Mouse (Mus musculus) heart, embryonic 12.5 days (tissue): ENCODE data around the gene Lpar1. TPM values are rescaled to one million over a fixed set of nuclear protein-coding genes. Genes with fewer than 3 reads are reported as not detected.

Experiments
- ATAC-seq: fragments of 200-750 bp; cut with Nextera tagmentation; 2 replicates; pipeline ENCODE4 v1.8.0; 2017; ENCODE audit warnings: moderate TSS enrichment, moderate library complexity; ENCODE audit not compliant: insufficient number of reproducible peaks, low FRiP score
- H3K27ac ChIP-seq: fragments of 300-500 bp; sonication (generic); 2 replicates; pipeline ENCODE4 v1.5.1; 2016; ENCODE audit warnings: mild to moderate bottlenecking, moderate library complexity; ENCODE audit not compliant: poor library complexity, severe bottlenecking
- H3K27me3 ChIP-seq: fragments of 300-500 bp; sonication (generic); replicated peaks from 2 replicates; pipeline ENCODE4 v1.6.1; 2016; ENCODE audit warnings: mild to moderate bottlenecking, moderate library complexity
- H3K36me3 ChIP-seq: fragments of 300-500 bp; sonication (generic); 2 replicates; pipeline ENCODE4 v1.6.1; 2016; ENCODE audit warnings: mild to moderate bottlenecking, moderate library complexity
- H3K4me1 ChIP-seq: fragments of 300-500 bp; sonication (generic); replicated peaks from 2 replicates; pipeline ENCODE4 v1.6.1; 2016; ENCODE audit warnings: mild to moderate bottlenecking
- H3K4me2 ChIP-seq: fragments of 300-500 bp; sonication (generic); 2 replicates; pipeline ENCODE4 v1.6.1; 2016; ENCODE audit warnings: mild to moderate bottlenecking, moderate library complexity
- H3K4me3 ChIP-seq: fragments of 300-500 bp; sonication (generic); 2 replicates; pipeline ENCODE4 v1.5.1; 2016; ENCODE audit warnings: mild to moderate bottlenecking
- H3K9ac ChIP-seq: fragments of 300-500 bp; sonication (generic); 2 replicates; pipeline ENCODE4 v1.6.1; 2016; ENCODE audit warnings: mild to moderate bottlenecking, moderate library complexity
- H3K9me3 ChIP-seq: fragments of 300-500 bp; sonication (generic); replicated peaks from 2 replicates; pipeline ENCODE4 v1.6.1; 2016; ENCODE audit warnings: mild to moderate bottlenecking, moderate library complexity
- WGBS: fragments of 180-500 bp; shearing (Covaris S2); methylation state at CpG from one replicate; pipeline ENCODE4 v1.1.7; 2016; 5-methylcytosine and 5-hydroxymethylcytosine counted together
- polyA plus RNA-seq: library from polyadenylated mRNA; unstranded; fragments of >200 nt; fragmentation: Nextera tagmentation; extraction: Ambion mirVana; gene quantifications from 2 replicates; pipeline ENCODE4 v1.2.1, GENCODE M21; 2016

Lpar1 gene
- polyA plus RNA-seq, 1 experiment from 2014 or later, result 14.8 TPM

DNA sequence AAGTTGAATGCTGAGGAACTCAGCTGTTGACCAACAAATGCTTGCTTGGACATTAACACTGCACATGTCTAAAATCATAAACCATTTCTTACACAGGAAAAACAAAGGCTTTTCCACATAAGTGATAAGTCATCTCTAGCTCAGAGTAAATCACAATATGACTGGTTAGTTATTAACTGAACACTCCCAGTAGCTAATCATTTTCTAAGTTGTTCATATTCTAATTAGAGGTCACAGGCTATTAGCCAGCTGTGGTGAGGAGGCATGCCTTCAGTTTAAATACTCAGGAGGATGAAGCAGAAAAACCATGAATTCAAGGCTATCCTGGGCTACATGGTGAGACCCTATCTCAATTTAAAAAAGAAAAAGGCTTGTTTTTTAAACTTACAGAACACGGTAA lies 75.1 kb downstream of the Lpar1 start:
- H3K9ac ChIP-seq, result no peak overlapping the region
- 97% methylated on average over 1 of the region's 1 CpGs for WGBS
- no peak overlapping the region for H3K4me3 ChIP-seq
- H3K36me3 ChIP-seq, result 0 out of 2 replicates have a peak, but pooled peaks cover 8% of the 10 kb centered on the region
- H3K27me3 ChIP-seq, result no peaks in the 10 kb centered on the region
- no peak for ATAC-seq
- no peak overlapping the region for H3K27ac ChIP-seq
- no peaks in the 10 kb centered on the region for H3K4me1 ChIP-seq
- H3K9me3 ChIP-seq, result no peaks in the 10 kb centered on the region
- H3K4me2 ChIP-seq, result no peak overlapping the region

DNA sequence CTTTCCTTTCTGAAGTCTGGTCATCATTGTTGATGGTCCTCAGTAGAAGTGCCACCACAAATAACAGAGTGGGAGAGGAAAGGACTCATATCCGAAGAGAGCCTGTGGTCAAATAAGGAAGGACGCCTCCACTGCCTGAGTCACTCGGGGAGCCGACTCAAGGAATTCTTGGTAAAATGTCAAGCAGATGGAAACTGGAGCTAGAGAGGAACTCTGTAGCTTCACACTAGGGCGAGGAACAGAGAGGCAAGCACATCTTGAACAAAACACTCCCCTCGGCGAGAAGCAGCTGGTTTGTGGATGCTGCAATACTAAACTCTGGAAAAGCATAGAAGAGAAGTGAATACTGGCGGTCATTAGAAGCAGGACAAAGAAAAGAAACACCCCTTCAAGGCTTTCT lies 76.0 kb downstream of the Lpar1 start:
- Histone ChIP-seq H3K4me3 (no peak overlapping the region), H3K27ac (no peak overlapping the region), H3K9me3 (no peaks in the 10 kb centered on the region), H3K9ac (no peak overlapping the region), H3K27me3 (no peaks in the 10 kb centered on the region), H3K36me3 (0 out of 2 replicates have a peak, but pooled peaks cover 1% of the 10 kb centered on the region), H3K4me1 (no peaks in the 10 kb centered on the region), H3K4me2 (no peak overlapping the region)
- ATAC-seq, result no peak
- WGBS, result 89% methylated on average over 8 of the region's 8 CpGs

- Histone ChIP-seq H3K27ac (no peak overlapping the region), H3K27me3 (no peaks in the 10 kb centered on the region), H3K4me2 (no peak overlapping the region), H3K9ac (no peak overlapping the region), H3K4me3 (no peak overlapping the region), H3K36me3 (no peaks in the 10 kb centered on the region), H3K9me3 (no peaks in the 10 kb centered on the region), H3K4me1 (no peaks in the 10 kb centered on the region)
- ATAC-seq, result no peak
- WGBS, result 71% methylated on average over 4 of the region's 4 CpGs
Measured at GRCm38 (mm10) chr4:58471203-58471910, 82.3 kb downstream of the Lpar1 start.

DNA sequence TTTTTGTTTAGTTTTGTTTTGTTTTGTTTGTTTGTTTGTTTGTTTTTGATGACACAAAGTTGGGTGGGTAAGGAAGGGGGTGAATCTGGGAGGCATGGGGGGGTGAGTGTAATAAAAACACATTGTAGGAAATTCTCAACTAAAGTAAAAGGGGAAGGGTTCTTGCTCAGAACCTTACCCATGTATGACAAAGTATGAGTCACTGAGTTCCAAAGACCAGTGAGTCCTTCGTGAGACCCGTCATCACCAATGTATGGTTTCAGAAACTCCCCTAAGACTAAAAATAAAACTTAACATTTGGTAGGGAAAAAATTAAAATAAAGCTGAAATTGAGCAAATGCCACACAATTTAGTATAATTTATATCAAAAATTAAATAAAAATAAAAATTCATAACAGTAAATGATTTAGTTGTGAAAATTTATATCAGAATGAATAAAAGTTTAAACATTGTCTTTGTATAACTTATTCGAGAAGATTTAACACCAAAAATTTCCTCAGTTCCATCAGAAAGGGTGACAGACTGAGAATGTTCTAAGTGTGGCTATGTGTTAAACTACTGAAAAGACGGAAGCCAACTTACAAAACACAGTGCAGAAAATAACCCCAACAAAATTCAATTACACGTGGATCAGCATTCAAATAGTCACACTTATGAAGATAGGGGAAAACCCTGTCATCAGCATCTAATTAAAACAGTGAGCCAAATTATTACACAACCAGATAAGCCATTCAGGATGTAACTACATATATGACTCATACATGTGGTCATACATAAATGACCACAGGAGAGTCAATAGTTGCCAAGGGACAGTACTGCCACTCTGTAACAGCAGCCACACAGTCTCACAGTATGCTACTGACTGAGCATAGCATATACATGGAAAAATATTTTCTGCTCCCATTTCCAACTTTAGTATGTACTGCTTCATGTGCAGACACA lies 83.8 kb downstream of the Lpar1 start:
- Histone ChIP-seq H3K4me1 (no peaks in the 10 kb centered on the region), H3K27me3 (no peaks in the 10 kb centered on the region), H3K4me2 (no peak overlapping the region), H3K4me3 (no peak overlapping the region), H3K27ac (no peak overlapping the region), H3K36me3 (no peaks in the 10 kb centered on the region), H3K9ac (no peak overlapping the region), H3K9me3 (no peaks in the 10 kb centered on the region)
- no peak for ATAC-seq
- WGBS, result 75% methylated on average over 5 of the region's 5 CpGs

DNA sequence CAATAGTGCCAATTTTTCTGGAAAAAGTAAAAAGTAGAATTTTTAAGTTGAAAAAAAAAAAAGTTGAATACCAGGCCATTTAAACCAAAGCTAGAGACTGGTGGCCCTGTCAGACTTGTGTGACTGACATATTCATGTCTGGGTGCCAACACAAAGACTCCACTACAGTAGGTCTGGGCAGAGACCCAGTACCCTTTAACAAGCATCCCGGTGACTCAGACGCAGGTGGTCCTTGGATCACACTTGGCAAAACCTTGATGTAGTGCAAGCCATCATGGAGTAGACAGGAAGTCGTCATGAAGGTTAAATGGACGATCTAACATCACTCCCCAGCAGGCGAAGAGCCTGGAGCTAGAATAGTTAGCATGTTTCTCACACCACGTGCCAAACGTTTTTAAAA lies 84.7 kb downstream of the Lpar1 start:
- no peak overlapping the region for H3K27ac ChIP-seq
- WGBS, result 85% methylated on average over 7 of the region's 7 CpGs
- no peaks in the 10 kb centered on the region for H3K9me3 ChIP-seq
- no peak overlapping the region for H3K9ac ChIP-seq
- no peak overlapping the region for H3K4me2 ChIP-seq
- no peaks in the 10 kb centered on the region for H3K36me3 ChIP-seq
- no peak for ATAC-seq
- no peaks in the 10 kb centered on the region for H3K27me3 ChIP-seq
- H3K4me1 ChIP-seq, result 0 out of 2 replicates have a peak, but pooled peaks cover 6% of the 10 kb centered on the region
- no peak overlapping the region for H3K4me3 ChIP-seq

GRCm38 (mm10) chr4:58465586-58465985 lies 88.1 kb downstream of the Lpar1 start:
- H3K27me3 ChIP-seq, result no peaks in the 10 kb centered on the region
- ATAC-seq, result no peak
- no peaks in the 10 kb centered on the region for H3K36me3 ChIP-seq
- H3K9ac ChIP-seq, result no peak overlapping the region
- H3K4me3 ChIP-seq, result no peak overlapping the region
- H3K9me3 ChIP-seq, result no peaks in the 10 kb centered on the region
- no peak overlapping the region for H3K27ac ChIP-seq
- no peak overlapping the region for H3K4me2 ChIP-seq
- WGBS, result 82% methylated on average over 5 of the region's 5 CpGs
- H3K4me1 ChIP-seq, result peaks cover 10% of the 10 kb centered on the region; the same call in 1 of the 2 replicates

- Histone ChIP-seq H3K9me3 (no peaks in the 10 kb centered on the region), H3K9ac (no peak overlapping the region), H3K4me1 (peaks cover 10% of the 10 kb centered on the region; the same call in 1 of the 2 replicates), H3K4me2 (no peak overlapping the region), H3K36me3 (no peaks in the 10 kb centered on the region), H3K4me3 (no peak overlapping the region), H3K27me3 (no peaks in the 10 kb centered on the region), H3K27ac (no peak overlapping the region)
- WGBS, result 72% methylated on average over 13 of the region's 13 CpGs
- no peak for ATAC-seq
Measured at GRCm38 (mm10) chr4:58464390-58465164, 89.1 kb downstream of the Lpar1 start.

GRCm38 (mm10) chr4:58462990-58463389 lies 90.7 kb downstream of the Lpar1 start:
- Histone ChIP-seq H3K9me3 (no peaks in the 10 kb centered on the region), H3K27me3 (no peaks in the 10 kb centered on the region), H3K4me1 (peaks cover 10% of the 10 kb centered on the region; the same call in 1 of the 2 replicates), H3K36me3 (no peaks in the 10 kb centered on the region), H3K9ac (no peak overlapping the region), H3K27ac (no peak overlapping the region), H3K4me3 (no peak overlapping the region), H3K4me2 (no peak overlapping the region)
- ATAC-seq, result no peak
- WGBS, result 62% methylated on average over 5 of the region's 5 CpGs

DNA sequence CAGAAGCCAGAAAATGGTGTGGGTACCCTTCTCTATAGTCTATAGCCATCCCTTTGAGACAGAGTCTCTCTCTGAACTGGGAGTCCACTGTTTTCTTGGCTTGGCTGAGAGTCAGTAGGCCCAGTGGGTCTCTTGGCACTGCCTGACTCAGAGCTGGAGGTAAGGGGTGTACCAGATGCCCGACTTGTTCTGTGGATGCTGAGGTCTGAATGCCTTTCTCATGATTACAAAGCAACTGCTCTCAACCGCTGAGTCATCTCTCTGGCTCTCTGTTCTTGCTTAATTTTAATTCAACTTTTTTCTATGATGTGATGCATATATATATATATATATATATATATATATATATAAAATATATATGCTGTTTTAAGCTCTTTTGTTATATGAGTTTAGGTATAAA lies 91.1 kb downstream of the Lpar1 start:
- Histone ChIP-seq H3K4me2 (no peak overlapping the region), H3K4me3 (no peak overlapping the region), H3K9me3 (0 out of 2 replicates have a peak, but pooled peaks cover 2% of the 10 kb centered on the region), H3K36me3 (no peaks in the 10 kb centered on the region), H3K27ac (no peak overlapping the region), H3K27me3 (no peaks in the 10 kb centered on the region), H3K4me1 (peaks cover 10% of the 10 kb centered on the region; the same call in 1 of the 2 replicates), H3K9ac (no peak overlapping the region)
- WGBS, result 79% methylated on average over 2 of the region's 2 CpGs
- no peak for ATAC-seq

GRCm38 (mm10) chr4:58453334-58453733 lies 100.4 kb downstream of the Lpar1 start:
- H3K9ac ChIP-seq, result no peak overlapping the region
- H3K27me3 ChIP-seq, result no peaks in the 10 kb centered on the region
- H3K4me3 ChIP-seq, result no peak overlapping the region
- peaks cover 8% of the 10 kb centered on the region for H3K4me1 ChIP-seq
- peaks cover 7% of the 10 kb centered on the region for H3K9me3 ChIP-seq
- H3K27ac ChIP-seq, result peak overlapping the region; percentile 71
- no peak for ATAC-seq
- 17% methylated on average over 4 of the region's 4 CpGs for WGBS
- no peaks in the 10 kb centered on the region for H3K36me3 ChIP-seq
- H3K4me2 ChIP-seq, result no peak overlapping the region; the same call in 1 of the 2 replicates

GRCm38 (mm10) chr4:58448825-58449224 lies 104.9 kb downstream of the Lpar1 start:
- WGBS, result 87% methylated on average over 3 of the region's 3 CpGs

More at GRCm38 (mm10) chr4:58448825-58449224, 104.9 kb downstream of the Lpar1 start:
- Histone ChIP-seq H3K4me2 (no peak overlapping the region), H3K9ac (no peak overlapping the region), H3K27me3 (no peaks in the 10 kb centered on the region), H3K4me3 (no peak overlapping the region), H3K9me3 (no peaks in the 10 kb centered on the region), H3K27ac (no peak overlapping the region), H3K4me1 (peaks cover 7% of the 10 kb centered on the region), H3K36me3 (no peaks in the 10 kb centered on the region)
- ATAC-seq, result no peak
